Mouse (Mus musculus): Measurements from ENCODE around the gene Bpifb2. TPM values are rescaled to one million over a fixed set of nuclear protein-coding genes. Genes with fewer than 3 reads are reported as not detected.
A peak's percentile ranks its signal among the peaks of the same experiment; 100 is the strongest.

Gene Bpifb2
- total RNA-seq, 2 experiments from 2014 or later: not detected

GRCm38 (mm10) chr2:153870984-153871383 is 3.9 kb upstream of the Bpifb2 start, which contains the start of gene Sun5:
TSS of gene Sun5 (minus strand) at chr2:153871084.
- intact Hi-C loops (cut with DNase I): no loop called here
- H3K27ac ChIP-seq: no peak within 1 kb of the TSS
- H3K4me3 ChIP-seq: no peak within 1 kb of the TSS
- no peak for DNase-seq
- no peak for TF ChIP-seq CTCF (IDR thresholded peaks at IDR 0.05)

GRCm38 (mm10) chr2:153899111-153899510 is 24.3 kb downstream of the Bpifb2 start:
- H3K27ac ChIP-seq: no peak overlapping the region
- no peak for TF ChIP-seq CTCF (IDR thresholded peaks at IDR 0.05)
- no peak overlapping the region for H3K4me3 ChIP-seq
- no peak for DNase-seq
- intact Hi-C loops (cut with DNase I): no loop called here

DNA sequence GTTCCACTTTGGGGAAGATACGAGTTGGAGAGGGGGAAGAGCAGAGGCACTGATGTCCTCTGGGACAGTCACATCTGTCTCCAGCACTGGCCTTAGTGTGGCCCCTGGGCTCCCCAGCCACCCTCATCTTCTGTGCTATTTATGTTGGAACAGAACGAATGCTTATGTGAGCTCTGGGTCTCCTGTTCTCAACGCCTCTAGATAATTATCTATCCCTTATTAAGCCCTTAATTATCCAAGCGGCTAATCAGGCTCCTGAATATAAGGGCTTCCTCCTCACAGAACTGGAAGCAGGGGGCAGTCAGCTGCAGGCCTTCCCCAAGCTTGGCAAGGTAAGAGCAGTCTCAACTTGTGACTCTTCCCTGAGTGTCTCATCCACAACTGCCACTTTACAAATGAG is 25.2 kb downstream of the Bpifb2 start, which contains the start of gene Bpifb6:
Gene Bpifb6 (plus strand): TSS at position 301 of the 400 bp plus-strand sequence.
- intact Hi-C loops (cut with DNase I): no loop called here
- Histone ChIP-seq H3K4me3 (no peak within 1 kb of the TSS), H3K27ac (no peak within 1 kb of the TSS)
- TF ChIP-seq CTCF (IDR thresholded peaks at IDR 0.05): no peak
- no peak for DNase-seq

DNA sequence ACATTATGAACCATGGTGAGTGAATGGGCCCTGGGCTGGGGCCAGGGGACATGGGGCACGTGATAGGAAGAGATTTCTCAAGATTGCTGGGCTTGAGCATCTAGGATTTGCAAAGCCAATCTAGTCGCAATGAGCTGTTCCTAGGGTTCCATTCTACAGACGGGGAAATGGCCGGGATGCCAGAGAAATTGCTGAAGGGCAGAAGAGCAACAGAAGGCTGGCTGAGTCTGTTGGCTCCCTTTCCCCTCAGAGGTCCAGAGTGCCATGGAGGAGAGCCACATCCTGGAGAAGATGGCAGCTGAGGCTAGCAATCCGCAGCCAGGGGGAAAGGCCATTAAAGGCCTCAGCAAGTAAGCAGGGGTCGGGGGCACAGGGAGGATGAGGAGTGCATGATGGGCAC is 27.9 kb downstream of the Bpifb2 start:
- no peak for TF ChIP-seq CTCF (IDR thresholded peaks at IDR 0.05)
- no peak for DNase-seq
- intact Hi-C loops (cut with DNase I): no loop called here
- H3K27ac ChIP-seq: no peak overlapping the region
- no peak overlapping the region for H3K4me3 ChIP-seq

GRCm38 (mm10) chr2:153906626-153907025 is 31.8 kb downstream of the Bpifb2 start:
- intact Hi-C loops (cut with DNase I): no loop called here
- Histone ChIP-seq H3K27ac (no peak overlapping the region), H3K4me3 (no peak overlapping the region)
- DNase-seq: no peak
- TF ChIP-seq CTCF (IDR thresholded peaks at IDR 0.05): no peak

GRCm38 (mm10) chr2:153914151-153914550 is 39.3 kb downstream of the Bpifb2 start:
- intact Hi-C loops (cut with DNase I): no loop called here
- H3K27ac ChIP-seq: no peak overlapping the region
- peak; percentile 56 for DNase-seq

GRCm38 (mm10) chr2:153917930-153918329 is 43.1 kb downstream of the Bpifb2 start, which contains the start of gene Bpifb3:
TSS of gene Bpifb3 (plus strand) at chr2:153918230.
- intact Hi-C loops (cut with DNase I): no loop called here
- H3K4me3 ChIP-seq: no peak within 1 kb of the TSS
- no peak within 1 kb of the TSS for H3K27ac ChIP-seq
- no peak for DNase-seq
- no peak for TF ChIP-seq CTCF (IDR thresholded peaks at IDR 0.05)

More at GRCm38 (mm10) chr2:153914151-153914550, 39.3 kb downstream of the Bpifb2 start:
- TF ChIP-seq CTCF (IDR thresholded peaks at IDR 0.05): no peak
- H3K4me3 ChIP-seq: no peak overlapping the region

DNA sequence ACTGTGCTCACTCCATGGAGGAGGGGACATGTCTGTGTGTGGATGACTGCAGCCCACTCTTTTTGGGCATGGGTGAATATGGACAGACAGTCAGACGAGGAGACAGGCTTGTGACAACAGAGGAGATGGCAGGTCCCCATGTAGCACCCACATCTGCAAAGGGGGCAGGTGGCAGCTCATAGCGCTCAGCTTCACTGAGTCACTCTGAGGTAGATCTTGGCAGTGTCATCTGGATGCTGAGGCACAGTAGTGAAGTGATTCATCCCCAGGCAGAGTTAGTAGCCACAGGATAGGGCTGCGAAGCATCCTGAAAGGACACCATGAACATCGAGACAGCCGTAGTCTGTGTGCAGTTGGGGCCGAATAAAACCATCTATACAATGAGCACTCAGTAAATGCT is 46.4 kb downstream of the Bpifb2 start:
- H3K4me3 ChIP-seq: no peak overlapping the region
- H3K27ac ChIP-seq: no peak overlapping the region
- no peak for DNase-seq
- intact Hi-C loops (cut with DNase I): no loop called here
- no peak for TF ChIP-seq CTCF (IDR thresholded peaks at IDR 0.05)

GRCm38 (mm10) chr2:153929871-153930413 is 55.1 kb downstream of the Bpifb2 start:
- peak; percentile 79 for TF ChIP-seq CTCF (IDR thresholded peaks at IDR 0.05)
- H3K4me3 ChIP-seq: no peak overlapping the region
- H3K27ac ChIP-seq: no peak overlapping the region
- intact Hi-C loops (cut with DNase I): loop anchor here (2.0 kb wide), 2 partner anchors 123 to 261 kb away; no protein-coding TSS in a partner anchor
- peak; percentile 48 for DNase-seq

DNA sequence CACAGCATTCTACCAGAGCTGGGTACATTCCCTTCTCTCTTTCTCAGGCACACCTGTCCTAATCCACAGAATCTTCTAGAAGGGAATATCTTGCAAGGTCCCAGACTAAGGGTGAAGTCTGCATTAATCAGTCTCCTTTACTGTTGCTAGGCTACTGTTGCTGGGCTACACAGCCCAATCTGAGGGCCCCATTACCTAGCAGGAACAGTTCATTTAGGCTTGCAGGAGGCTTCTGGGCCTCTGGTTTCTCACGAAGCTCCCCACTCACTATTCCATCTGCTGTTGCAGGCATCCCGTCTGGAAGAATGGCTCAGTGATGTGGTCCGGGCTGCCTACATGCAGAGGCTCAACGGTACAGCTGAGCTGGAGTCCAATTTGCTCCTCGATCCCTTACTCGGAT is 56.3 kb downstream of the Bpifb2 start:
- Histone ChIP-seq H3K27ac (no peak overlapping the region), H3K4me3 (no peak overlapping the region)
- intact Hi-C loops (cut with DNase I): loop anchor here (2.0 kb wide), 2 partner anchors 124 to 262 kb away; no protein-coding TSS in a partner anchor
- TF ChIP-seq CTCF (IDR thresholded peaks at IDR 0.05): no peak
- peak; percentile 5 for DNase-seq

DNA sequence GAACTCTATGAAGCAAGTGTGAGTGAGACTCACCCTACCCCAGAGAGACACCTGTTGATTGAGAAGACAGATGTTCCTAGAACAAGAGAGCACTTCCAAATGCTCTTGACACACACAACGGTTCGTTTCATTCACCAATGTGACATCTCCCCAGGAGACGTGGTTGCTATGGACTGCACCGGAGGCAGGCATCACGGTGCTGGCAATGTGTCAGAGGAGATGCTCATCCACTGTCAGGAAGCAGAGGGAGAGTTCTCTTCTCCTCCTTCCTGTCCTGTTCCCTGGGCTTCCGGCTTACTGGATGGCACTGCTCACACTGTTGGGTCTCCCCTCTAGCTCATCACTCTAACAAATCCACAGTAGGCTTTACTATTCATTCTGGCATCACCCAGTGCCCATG is 58.5 kb downstream of the Bpifb2 start:
- Histone ChIP-seq H3K27ac (no peak overlapping the region), H3K4me3 (no peak overlapping the region)
- no peak for TF ChIP-seq CTCF (IDR thresholded peaks at IDR 0.05)
- intact Hi-C loops (cut with DNase I): no loop called here
- DNase-seq: no peak

GRCm38 (mm10) chr2:153935348-153935747 is 60.5 kb downstream of the Bpifb2 start:
- intact Hi-C loops (cut with DNase I): no loop called here
- no peak for TF ChIP-seq CTCF (IDR thresholded peaks at IDR 0.05)
- Histone ChIP-seq H3K4me3 (no peak overlapping the region), H3K27ac (no peak overlapping the region)
- DNase-seq: no peak

DNA sequence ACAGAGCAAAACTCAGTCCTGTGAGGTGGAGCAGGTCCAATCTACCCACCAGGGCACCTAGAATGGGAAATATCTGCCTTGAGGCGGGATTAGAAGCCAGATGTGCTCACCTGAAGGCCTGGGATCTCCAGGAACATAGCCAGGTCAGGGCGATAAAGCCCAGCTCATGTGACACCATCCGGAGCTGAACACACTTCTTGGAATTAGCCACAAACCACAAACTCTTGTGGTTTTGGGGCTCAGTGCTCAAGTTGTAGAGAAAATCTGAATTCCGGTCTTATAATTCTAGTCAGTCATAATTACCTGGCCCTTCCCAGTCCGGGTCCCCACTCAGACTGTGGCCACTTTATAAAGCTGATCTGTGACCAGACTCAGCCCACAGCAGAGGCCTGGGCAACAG is 63.0 kb downstream of the Bpifb2 start, which contains the start of gene Bpifb4:
Gene Bpifb4 (plus strand): TSS at position 370 of the 400 bp plus-strand sequence.
- no peak for TF ChIP-seq CTCF (IDR thresholded peaks at IDR 0.05)
- no peak within 1 kb of the TSS for H3K4me3 ChIP-seq
- intact Hi-C loops (cut with DNase I): no loop called here

DNA sequence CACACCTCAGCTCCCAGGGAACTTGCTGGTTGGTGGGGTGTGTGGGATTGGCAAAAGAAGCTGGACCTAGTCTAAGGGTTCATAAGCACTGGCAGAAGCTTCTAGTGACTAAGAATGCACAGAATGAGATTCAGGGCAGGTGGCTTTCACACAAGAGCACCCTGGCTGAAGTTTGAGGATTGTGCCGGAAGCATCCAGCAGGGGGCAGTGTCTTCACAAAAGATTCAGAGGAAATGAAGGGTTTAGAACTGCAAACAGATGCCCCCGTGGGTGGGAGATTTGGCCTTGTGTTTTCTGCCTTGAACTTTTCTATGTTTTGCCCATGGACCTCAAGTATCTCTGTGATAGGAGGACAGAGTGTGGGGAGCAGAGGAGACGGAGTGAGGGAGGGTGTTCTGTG is 68.7 kb downstream of the Bpifb2 start:
- Histone ChIP-seq H3K4me3 (no peak overlapping the region), H3K27ac (no peak overlapping the region)
- TF ChIP-seq CTCF (IDR thresholded peaks at IDR 0.05): peak; percentile 75
- intact Hi-C loops (cut with DNase I): no loop called here
- peak; percentile 26 for DNase-seq

More for the DNA sequence above, 63.0 kb downstream of the Bpifb2 start, which contains the start of gene Bpifb4:
- no peak within 1 kb of the TSS for H3K27ac ChIP-seq
- no peak for DNase-seq

Measured in gastrocnemius, adult 2 months (tissue).